Mouse (Mus musculus): ENCODE data around the gene Naa40.

- no peak for TF ChIP-seq E2F4 (IDR thresholded peaks at IDR 0.05; ENCODE audit: insufficient read depth)
- no peak for TF ChIP-seq MYOG (IDR thresholded peaks at IDR 0.05; ENCODE audit: control insufficient read depth in 1 of 3, insufficient read depth in 1 of 3, insufficient read length in 2 of 3, low read depth in 2 of 3)
Observed at GRCm38 (mm10) chr19:7275131-7275789, 34.3 kb upstream of the Naa40 start.
